Comparison of ENCODE assay signal across 26 mouse cellular contexts in the genomic region with DNA sequence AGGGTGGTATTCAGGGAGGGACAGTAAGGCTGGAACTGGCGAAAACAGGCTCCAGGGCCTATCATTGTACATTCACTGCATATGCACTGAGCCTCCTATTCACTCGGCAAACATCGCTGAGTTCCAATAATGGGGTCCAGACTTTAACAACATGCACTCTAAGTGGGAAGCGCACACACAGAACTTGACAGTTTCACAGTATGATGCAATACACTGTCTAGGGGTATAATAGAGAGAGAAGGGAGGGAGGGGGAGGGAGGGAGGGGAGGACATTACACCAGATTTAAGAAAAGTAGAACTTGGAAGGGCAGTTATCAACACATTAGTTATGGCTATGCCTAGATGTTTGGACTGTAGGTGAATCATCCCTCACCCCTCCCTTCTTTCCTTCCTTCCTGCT. TPM values are rescaled to one million over a fixed set of nuclear protein-coding genes. Genes with fewer than 3 reads are reported as not detected.
DNase-seq lines count a peak whose midpoint lies in the region; ATAC-seq lines count a peak whose summit lies in the region.
"Had no signal": no experiment of that assay in that cellular context is flagged by ENCODE, and none has a peak within 500 bp of the region (broad histone marks: within the 10 kb centered on the region; RNA-seq: fewer than 3 reads in every experiment).

No protein-coding gene starts in this region.

- H3K9ac ChIP-seq in forebrain, embryonic 14.5 days (ENCODE audit: low read length) = no peak overlapping the region
- H3K9ac ChIP-seq: embryonic facial prominence, embryonic 15.5 days; hindbrain, embryonic 13.5 days; limb, embryonic 13.5 days; neural tube, embryonic 15.5 days had no signal

- no peak overlapping the region for H3K4me2 ChIP-seq in forebrain, embryonic 14.5 days (ENCODE audit: low read length)
- H3K4me2 ChIP-seq: embryonic facial prominence, embryonic 15.5 days; heart, embryonic 11.5 days; hindbrain, embryonic 13.5 days; limb, embryonic 13.5 days; liver, embryonic 11.5 days; neural tube, embryonic 15.5 days had no signal

- WGBS in forebrain, embryonic 10.5 days = 72% methylated on average over 4 of the region's 4 CpGs
- 50% methylated on average over 4 of the region's 4 CpGs for WGBS in forebrain, embryonic 14.5 days

- H3K4me3 ChIP-seq in forebrain, embryonic 10.5 days = no peak overlapping the region
- no peak overlapping the region for H3K4me3 ChIP-seq in forebrain, embryonic 14.5 days (ENCODE audit: low read depth, low read length)
- H3K4me3 ChIP-seq: embryonic facial prominence, embryonic 10.5 days; embryonic facial prominence, embryonic 15.5 days; hindbrain, embryonic 13.5 days; limb, embryonic 13.5 days; neural tube, embryonic 15.5 days had no signal

- intact Hi-C loops in gastrocnemius, postnatal 14 days (cut with DNase I; ENCODE audit: low total_unique reads) = no loop called here

- H3K36me3 ChIP-seq in forebrain, embryonic 10.5 days (replicated peaks) = no peaks in the 10 kb centered on the region
- no peaks in the 10 kb centered on the region for H3K36me3 ChIP-seq in forebrain, embryonic 14.5 days (ENCODE audit: control insufficient read depth, insufficient read depth, low read length)
- H3K36me3 ChIP-seq: embryonic facial prominence, embryonic 10.5 days; embryonic facial prominence, embryonic 15.5 days; hindbrain, embryonic 13.5 days; limb, embryonic 13.5 days; neural tube, embryonic 15.5 days had no signal

- H3K4me1 ChIP-seq in forebrain, embryonic 10.5 days = peaks cover 32% of the 10 kb centered on the region
- peaks cover 7% of the 10 kb centered on the region for H3K4me1 ChIP-seq in forebrain, embryonic 14.5 days (ENCODE audit: control insufficient read depth, insufficient read depth, low read length)
- H3K4me1 ChIP-seq: limb, embryonic 13.5 days had no signal

- peaks cover 100% of the 10 kb centered on the region for H3K27me3 ChIP-seq in forebrain, embryonic 10.5 days (ENCODE audit: poor library complexity, severe bottlenecking)
- H3K27me3 ChIP-seq in forebrain, embryonic 14.5 days (replicated peaks; ENCODE audit: control insufficient read depth, insufficient read depth, low read length) = peaks cover 16% of the 10 kb centered on the region

- peak overlapping the region; percentile 74; the same call in 1 of the 2 replicates for H3K27ac ChIP-seq in forebrain, embryonic 10.5 days
- no peak overlapping the region for H3K27ac ChIP-seq in forebrain, embryonic 14.5 days (ENCODE audit: low read depth, low read length)
- H3K27ac ChIP-seq: embryonic facial prominence, embryonic 10.5 days; embryonic facial prominence, embryonic 15.5 days; hindbrain, embryonic 13.5 days; limb, embryonic 13.5 days; neural tube, embryonic 15.5 days had no signal

- H3K9me3 ChIP-seq in forebrain, embryonic 10.5 days = no peaks in the 10 kb centered on the region
- no peaks in the 10 kb centered on the region for H3K9me3 ChIP-seq in forebrain, embryonic 14.5 days (replicated peaks; ENCODE audit: control insufficient read depth, low read length)
- H3K9me3 ChIP-seq: embryonic facial prominence, embryonic 10.5 days; embryonic facial prominence, embryonic 15.5 days; hindbrain, embryonic 13.5 days; limb, embryonic 13.5 days; neural tube, embryonic 15.5 days had no signal

- DNase-seq in forebrain, embryonic 10.5 days (ENCODE audit: extremely low spot score, low spot score) = no peak
- no peak for DNase-seq in forebrain, embryonic 14.5 days (ENCODE audit: low spot score)
- peak; percentile 1 for DNase-seq in retina, postnatal 1 day
- no peak for DNase-seq in retina, embryonic 14.5 days (ENCODE audit: low spot score)
- no peak for DNase-seq in layer of hippocampus, postnatal 25 days (ENCODE audit: extremely low spot score in 1 of 2, low spot score in 1 of 2)
- DNase-seq in gastrocnemius, postnatal 14 days = no peak
- DNase-seq: adrenal gland, postnatal 10 days; cerebellum, adult 11-12 months; cerebellum, postnatal 10 days; gastrocnemius, postnatal 25 days; heart, adult 18-20 months; heart, postnatal 36 days; kidney, postnatal 25 days; lung, postnatal 36 days; midbrain, embryonic 14.5 days; thymus, postnatal 4 days had no signal

- no peak for ATAC-seq in forebrain, embryonic 14.5 days
- ATAC-seq in granulocyte monocyte progenitor cell, adult 5-6 weeks (replicated peaks; ENCODE audit: poor library complexity, severe bottlenecking) = peak; percentile 85
- ATAC-seq: intestine, postnatal 0 days; Patski had no signal

RNA-seq across cellular contexts. Expression of gene Kdm5c, which starts 29.6 kb away (rescaled TPM):
- polyA plus RNA-seq in forebrain, embryonic 10.5 days (2016; fragmentation: Nextera tagmentation; extraction: Ambion mirVana) = 66.7 and 69.3 TPM in 2 replicates
- 19.0 and 25.6 TPM in 2 replicates for polyA plus RNA-seq in forebrain, embryonic 14.5 days (2014; fragmentation: Nextera tagmentation; extraction: Ambion mirVana)
- total RNA-seq in granulocyte monocyte progenitor cell, adult 5-6 weeks (2014; fragmentation: Nextera tagmentation) = 43.2 and 57.6 TPM in 2 replicates
- total RNA-seq in granulocyte monocyte progenitor cell, adult 5-6 weeks (2017) = 33.9 and 46.7 TPM in 2 replicates
- 10 to 100 TPM; 49.7 to 60.1 TPM for total RNA-seq in layer of hippocampus, postnatal 25 days (2021)
- 10 to 100 TPM; 18.6 to 24.0 TPM for total RNA-seq in gastrocnemius, postnatal 14 days (2021)

RNA-seq across cellular contexts. Expression of gene Iqsec2, which starts 59.2 kb away (rescaled TPM):
- polyA plus RNA-seq in forebrain, embryonic 10.5 days (2016; fragmentation: Nextera tagmentation; extraction: Ambion mirVana) = 1.3 and 1.4 TPM in 2 replicates
- polyA plus RNA-seq in forebrain, embryonic 14.5 days (2014; fragmentation: Nextera tagmentation; extraction: Ambion mirVana) = 4.6 and 5.5 TPM in 2 replicates
- 7.4 and 10.5 TPM in 2 replicates for total RNA-seq in granulocyte monocyte progenitor cell, adult 5-6 weeks (2014; fragmentation: Nextera tagmentation)
- 0.60 and 5.3 TPM in 2 replicates for total RNA-seq in granulocyte monocyte progenitor cell, adult 5-6 weeks (2017)
- 100 to 1,000 TPM; 157 to 181 TPM for total RNA-seq in layer of hippocampus, postnatal 25 days (2021)
- total RNA-seq in gastrocnemius, postnatal 14 days (2021) = 10 to 100 TPM; 15.7 to 18.3 TPM

Comparison
In these comparisons a context has a peak if more than half of its experiments do, and no peak if none do; other contexts are left out.
1. RNA of gene Iqsec2, which starts 59.2 kb away (total RNA-seq): 157 to 181 TPM in layer of hippocampus, postnatal 25 days; 15.7 to 18.3 TPM in gastrocnemius, postnatal 14 days and 0.60 to 10.5 TPM in granulocyte monocyte progenitor cell, adult 5-6 weeks; every median in the first group is over 4 times any median in the second.